Mouse (Mus musculus): ENCODE results near the gene Ift57. TPM values are rescaled to one million over a fixed set of nuclear protein-coding genes. Genes with fewer than 3 reads are reported as not detected.

Ift57 gene
- polyA plus RNA-seq (2012; rRNA removed), result 3.9 and 4.5 TPM in 2 replicates

DNA sequence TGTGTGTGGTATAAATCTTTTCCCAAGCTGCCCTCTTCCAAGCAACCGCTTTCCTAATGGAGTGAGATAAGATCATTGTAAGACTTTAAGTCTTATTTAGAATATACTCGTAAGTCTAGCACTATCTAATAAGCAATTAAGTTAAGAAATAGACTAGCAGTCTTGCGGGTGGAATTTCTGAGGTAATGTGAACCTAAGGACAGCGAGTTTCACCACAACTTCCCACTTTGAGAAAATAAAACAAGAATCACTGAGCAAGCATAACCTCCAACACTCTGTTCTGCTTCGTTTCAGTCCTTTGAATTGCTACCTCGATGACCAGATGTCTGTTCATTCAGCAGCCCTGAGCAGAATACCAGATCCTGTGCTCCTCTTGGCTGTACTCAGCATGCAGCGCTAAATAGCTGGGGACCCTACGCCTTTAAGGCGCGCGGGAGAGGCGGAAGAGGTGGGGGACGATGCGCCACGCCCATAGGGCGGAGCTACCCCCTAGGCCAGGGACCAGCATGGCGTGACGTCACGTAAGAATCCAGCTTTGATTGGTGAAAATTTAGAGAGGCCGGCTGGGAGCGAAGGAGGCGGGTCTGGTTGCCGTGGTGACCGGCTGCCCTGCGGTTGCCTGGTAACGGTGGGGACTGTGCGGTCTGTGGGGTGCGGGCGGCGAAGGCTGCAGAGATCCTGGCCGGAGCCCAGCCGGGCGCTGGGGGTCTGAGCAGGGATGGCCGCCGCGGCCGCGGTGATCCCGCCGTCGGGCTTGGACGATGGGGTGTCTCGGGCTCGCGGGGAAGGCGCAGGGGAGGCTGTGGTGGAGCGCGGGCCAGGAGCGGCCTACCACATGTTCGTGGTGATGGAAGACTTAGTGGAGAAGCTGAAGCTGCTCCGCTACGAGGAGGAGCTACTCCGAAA lies at the start of gene Ift57:
Gene Ift57 (plus strand): TSS at position 614 of the 906 bp plus-strand sequence.
- peak; percentile 67 for TF ChIP-seq CTCF (IDR thresholded peaks at IDR 0.05; ENCODE audit: borderline replicate concordance, control insufficient read depth, extremely low read depth, insufficient read depth, low read length, poor library complexity)
- 0 out of 2 replicates have a peak, but pooled peaks have one; percentile 26 for TF ChIP-seq POLR2A (IDR thresholded peaks at IDR 0.05; ENCODE audit: control insufficient read depth, extremely low read depth, insufficient read depth, low read length, poor library complexity)
- Histone ChIP-seq H3K27me3 (ENCODE audit: control insufficient read depth, insufficient read depth, low read length) (no peaks in the 10 kb centered on the region), H3K36me3 (ENCODE audit: control insufficient read depth, insufficient read depth, low read length) (no peaks in the 10 kb centered on the region), H3K27ac (ENCODE audit: control insufficient read depth, insufficient read depth, low read length) (peak within 1 kb of the TSS; percentile 37), H3K4me3 (ENCODE audit: control insufficient read depth, insufficient read depth, low read length) (peak within 1 kb of the TSS; percentile 70), H3K4me1 (replicated peaks; ENCODE audit: control insufficient read depth, insufficient read depth, low read length) (no peaks in the 10 kb centered on the region)
- 2% methylated on average over 53 of the region's 53 CpGs for WGBS
- DNase-seq, result peak; percentile 99

GRCm38 (mm10) chr16:49657182-49657581 lies 41.9 kb upstream of the Ift57 start:
- no peak for DNase-seq

DNA sequence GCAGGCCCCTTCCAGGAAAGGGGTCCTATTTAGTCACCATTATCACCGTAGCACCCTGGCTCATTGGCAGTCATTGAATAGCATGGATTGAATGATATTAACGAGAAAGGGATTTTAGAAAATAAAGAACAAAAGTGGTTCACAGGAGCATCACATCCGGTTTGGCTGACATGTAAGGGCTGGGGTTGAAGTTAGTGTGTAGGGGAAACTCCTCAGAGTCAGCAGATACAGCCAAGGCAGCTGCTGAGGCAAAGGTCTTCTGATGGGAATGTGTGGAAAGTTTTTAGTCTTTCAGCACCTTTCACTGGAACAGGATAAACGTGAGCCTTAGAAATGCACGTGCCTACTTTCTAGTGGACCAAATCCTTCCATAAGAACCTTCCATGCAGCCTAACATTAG lies 41.0 kb upstream of the Ift57 start:
- WGBS, result 85% methylated on average over 5 of the region's 5 CpGs
- 0 out of 2 replicates have a peak, but pooled peaks cover 2% of the 10 kb centered on the region for H3K4me1 ChIP-seq (replicated peaks; ENCODE audit: control insufficient read depth, insufficient read depth, low read length)
- H3K4me3 ChIP-seq (ENCODE audit: control insufficient read depth, insufficient read depth, low read length), result no peak overlapping the region
- DNase-seq, result no peak
- H3K27ac ChIP-seq (ENCODE audit: control insufficient read depth, insufficient read depth, low read length), result no peak overlapping the region
- TF ChIP-seq CTCF (IDR thresholded peaks at IDR 0.05; ENCODE audit: borderline replicate concordance, control insufficient read depth, extremely low read depth, insufficient read depth, low read length, poor library complexity), result no peak
- no peaks in the 10 kb centered on the region for H3K36me3 ChIP-seq (ENCODE audit: control insufficient read depth, insufficient read depth, low read length)
- no peaks in the 10 kb centered on the region for H3K27me3 ChIP-seq (ENCODE audit: control insufficient read depth, insufficient read depth, low read length)

More at GRCm38 (mm10) chr16:49657182-49657581, 41.9 kb upstream of the Ift57 start:
- Histone ChIP-seq H3K36me3 (ENCODE audit: control insufficient read depth, insufficient read depth, low read length) (no peaks in the 10 kb centered on the region), H3K27ac (ENCODE audit: control insufficient read depth, insufficient read depth, low read length) (no peak overlapping the region), H3K27me3 (ENCODE audit: control insufficient read depth, insufficient read depth, low read length) (no peaks in the 10 kb centered on the region), H3K4me1 (replicated peaks; ENCODE audit: control insufficient read depth, insufficient read depth, low read length) (0 out of 2 replicates have a peak, but pooled peaks cover 2% of the 10 kb centered on the region), H3K4me3 (ENCODE audit: control insufficient read depth, insufficient read depth, low read length) (no peak overlapping the region)
- WGBS, result 91% methylated on average over 4 of the region's 4 CpGs
- no peak for TF ChIP-seq CTCF (IDR thresholded peaks at IDR 0.05; ENCODE audit: borderline replicate concordance, control insufficient read depth, extremely low read depth, insufficient read depth, low read length, poor library complexity)
- TF ChIP-seq POLR2A (IDR thresholded peaks at IDR 0.05; ENCODE audit: control insufficient read depth, extremely low read depth, insufficient read depth, low read length, poor library complexity), result no peak

DNA sequence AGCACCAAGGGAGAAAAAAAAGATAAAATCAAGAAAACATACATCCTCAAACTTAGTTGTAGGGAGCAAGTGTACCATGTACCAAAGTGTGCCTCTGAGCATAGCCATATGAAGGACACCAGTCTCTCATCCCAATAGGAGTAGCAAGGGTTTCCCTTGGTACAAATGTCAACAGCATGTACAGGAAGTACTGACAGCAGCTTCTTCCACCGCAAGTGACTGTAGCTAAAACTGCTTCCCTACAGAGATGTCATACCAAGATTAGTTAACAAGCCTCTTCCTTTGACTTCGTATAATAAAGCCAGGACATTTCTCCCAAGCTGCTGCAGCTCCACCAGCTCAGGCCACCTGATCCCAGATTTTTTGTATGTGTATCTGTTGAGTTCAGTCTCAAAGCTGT lies 39.9 kb upstream of the Ift57 start:
- DNase-seq, result no peak
- 40% methylated on average over 2 of the region's 2 CpGs for WGBS
- TF ChIP-seq CTCF (IDR thresholded peaks at IDR 0.05; ENCODE audit: borderline replicate concordance, control insufficient read depth, extremely low read depth, insufficient read depth, low read length, poor library complexity) (no peak), POLR2A (IDR thresholded peaks at IDR 0.05; ENCODE audit: control insufficient read depth, extremely low read depth, insufficient read depth, low read length, poor library complexity) (no peak)
- Histone ChIP-seq H3K27me3 (ENCODE audit: control insufficient read depth, insufficient read depth, low read length) (no peaks in the 10 kb centered on the region), H3K4me1 (replicated peaks; ENCODE audit: control insufficient read depth, insufficient read depth, low read length) (0 out of 2 replicates have a peak, but pooled peaks cover 2% of the 10 kb centered on the region), H3K27ac (ENCODE audit: control insufficient read depth, insufficient read depth, low read length) (no peak overlapping the region), H3K36me3 (ENCODE audit: control insufficient read depth, insufficient read depth, low read length) (no peaks in the 10 kb centered on the region), H3K4me3 (ENCODE audit: control insufficient read depth, insufficient read depth, low read length) (no peak overlapping the region)

DNA sequence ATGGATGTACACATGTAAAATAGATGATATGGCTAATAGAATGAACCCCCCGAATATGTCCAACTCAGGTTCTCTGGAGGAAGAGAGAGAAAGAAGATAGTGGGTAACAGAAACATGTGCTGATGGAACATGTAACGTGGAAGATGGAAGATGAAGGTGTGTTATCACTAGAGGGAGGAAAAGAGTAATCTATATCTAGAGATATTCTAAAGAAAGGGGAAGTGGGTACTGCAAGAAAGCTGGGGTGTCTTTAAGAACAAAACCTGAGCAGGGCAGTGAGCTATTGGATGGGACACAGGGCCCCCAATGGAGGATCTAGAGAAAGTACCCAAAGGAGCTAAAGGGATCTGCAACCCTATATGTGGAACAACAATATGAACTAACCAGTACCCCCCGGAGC lies 38.9 kb upstream of the Ift57 start:
- no peak for TF ChIP-seq CTCF (IDR thresholded peaks at IDR 0.05; ENCODE audit: borderline replicate concordance, control insufficient read depth, extremely low read depth, insufficient read depth, low read length, poor library complexity)
- no peak for TF ChIP-seq POLR2A (IDR thresholded peaks at IDR 0.05; ENCODE audit: control insufficient read depth, extremely low read depth, insufficient read depth, low read length, poor library complexity)
- Histone ChIP-seq H3K27me3 (ENCODE audit: control insufficient read depth, insufficient read depth, low read length) (no peaks in the 10 kb centered on the region), H3K4me3 (ENCODE audit: control insufficient read depth, insufficient read depth, low read length) (no peak overlapping the region), H3K36me3 (ENCODE audit: control insufficient read depth, insufficient read depth, low read length) (no peaks in the 10 kb centered on the region), H3K4me1 (replicated peaks; ENCODE audit: control insufficient read depth, insufficient read depth, low read length) (0 out of 2 replicates have a peak, but pooled peaks cover 2% of the 10 kb centered on the region), H3K27ac (ENCODE audit: control insufficient read depth, insufficient read depth, low read length) (no peak overlapping the region)
- DNase-seq, result no peak
- 72% methylated on average over 3 of the region's 3 CpGs for WGBS

- DNase-seq, result no peak
- no peak overlapping the region for H3K27ac ChIP-seq (ENCODE audit: control insufficient read depth, insufficient read depth, low read length)
- H3K4me3 ChIP-seq (ENCODE audit: control insufficient read depth, insufficient read depth, low read length), result no peak overlapping the region
- no peaks in the 10 kb centered on the region for H3K36me3 ChIP-seq (ENCODE audit: control insufficient read depth, insufficient read depth, low read length)
- TF ChIP-seq POLR2A (IDR thresholded peaks at IDR 0.05; ENCODE audit: control insufficient read depth, extremely low read depth, insufficient read depth, low read length, poor library complexity) (no peak), CTCF (IDR thresholded peaks at IDR 0.05; ENCODE audit: borderline replicate concordance, control insufficient read depth, extremely low read depth, insufficient read depth, low read length, poor library complexity) (no peak)
- H3K27me3 ChIP-seq (ENCODE audit: control insufficient read depth, insufficient read depth, low read length), result no peaks in the 10 kb centered on the region
- 98% methylated on average over 6 of the region's 6 CpGs for WGBS
- 0 out of 2 replicates have a peak, but pooled peaks cover 2% of the 10 kb centered on the region for H3K4me1 ChIP-seq (replicated peaks; ENCODE audit: control insufficient read depth, insufficient read depth, low read length)
Measured at GRCm38 (mm10) chr16:49662201-49662600, 36.8 kb upstream of the Ift57 start.
